Mouse (Mus musculus) ES-E14 (cell line): ENCODE data around the gene Ubtf. TPM values are rescaled to one million over a fixed set of nuclear protein-coding genes. Genes with fewer than 3 reads are reported as not detected.

Experiments
- DNase-seq: peaks from one replicate; pipeline ENCODE4 v3.0.0-alpha.2; 2013; ENCODE audit warnings: low read depth, low spot score
- H3K27ac ChIP-seq: 2 replicates; pipeline ENCODE4 v1.5.1; 2012; ENCODE audit warnings: low read depth, mild to moderate bottlenecking, low read length, moderate library complexity, mixed read lengths; ENCODE audit not compliant: poor library complexity, insufficient read depth, severe bottlenecking
- H3K36me3 ChIP-seq: 2 replicates; pipeline ENCODE4 v1.6.1; 2012; ENCODE audit warnings: mild to moderate bottlenecking, low read length, moderate library complexity, mixed read lengths; ENCODE audit not compliant: control insufficient read depth, poor library complexity, insufficient read depth, severe bottlenecking
- H3K4me1 ChIP-seq, 2 experiments: fragments of 150-350 bp in 1 of 2; sonication (generic) in 1 of 2; 2 replicates each; pipeline ENCODE4 v1.6.1; 2012; ENCODE audit warnings: low read length in 2 of 2, mild to moderate bottlenecking in 1 of 2, mixed read lengths in 1 of 2; ENCODE audit not compliant: control insufficient read depth in 2 of 2, insufficient read depth in 2 of 2, poor library complexity in 1 of 2
- H3K4me3 ChIP-seq, 2 experiments: fragments of 150-350 bp in 1 of 2; sonication (generic) in 1 of 2; 2 replicates each; pipeline ENCODE4 v1.5.1; 2012; ENCODE audit warnings: low read length in 2 of 2, low read depth in 1 of 2, mild to moderate bottlenecking in 1 of 2, mixed read lengths in 1 of 2; ENCODE audit not compliant: insufficient read depth in 1 of 2, poor library complexity in 1 of 2, severe bottlenecking in 1 of 2
- H3K9ac ChIP-seq: 2 replicates; pipeline ENCODE4 v1.6.1; 2012; ENCODE audit warnings: low read depth, mild to moderate bottlenecking, low read length, mixed read lengths; ENCODE audit not compliant: poor library complexity, insufficient read depth, severe bottlenecking
- H3K9me3 ChIP-seq: fragments of 150-350 bp; sonication (generic); 2 replicates; pipeline ENCODE4 v1.6.1; 2012; ENCODE audit warnings: low read depth, mild to moderate bottlenecking, low read length; ENCODE audit not compliant: control insufficient read depth, insufficient read depth
- CHD2 ChIP-seq: IDR thresholded peaks from 2 replicates; pipeline ENCODE4 v1.6.1; 2014; ENCODE audit warnings: mild to moderate bottlenecking, low read depth, low read length, inconsistent platforms
- HCFC1 ChIP-seq: IDR thresholded peaks from 2 replicates; pipeline ENCODE4 v1.6.1; 2012; ENCODE audit warnings: low read length, inconsistent platforms, borderline replicate concordance; ENCODE audit not compliant: insufficient read depth
- MAFK ChIP-seq: IDR thresholded peaks from 2 replicates; pipeline ENCODE4 v1.6.1; 2014; ENCODE audit warnings: mild to moderate bottlenecking, low read depth, low read length, inconsistent platforms; ENCODE audit not compliant: insufficient read depth
- ZC3H11A ChIP-seq: IDR thresholded peaks from 2 replicates; pipeline ENCODE4 v1.6.1; 2012; ENCODE audit warnings: low read depth, mild to moderate bottlenecking, inconsistent platforms, low read length, borderline replicate concordance
- ZNF384 ChIP-seq: IDR thresholded peaks from 2 replicates; pipeline ENCODE4 v1.6.1; 2012; ENCODE audit warnings: low read depth, low read length, inconsistent platforms
- in situ Hi-C, 2 experiments: fragments of 600-800 bp; cut with MboI; formaldehyde crosslinking; loops; one replicate each; pipeline ENCODE4 v1.15.1; 2025; ENCODE audit warnings: low sequenced_read_pairs in 2 of 2, inconsistent platforms in 1 of 2; ENCODE audit not compliant: unreplicated experiment in 2 of 2
- total RNA-seq: library from RNA; depleted of rRNA; stranded (reverse); fragments of 300-350 nt; gene quantifications from 2 replicates; pipeline ENCODE4 v1.2.3, GENCODE M21; 2012

Ubtf gene
- total RNA-seq, 1 experiment = 138 TPM

DNA sequence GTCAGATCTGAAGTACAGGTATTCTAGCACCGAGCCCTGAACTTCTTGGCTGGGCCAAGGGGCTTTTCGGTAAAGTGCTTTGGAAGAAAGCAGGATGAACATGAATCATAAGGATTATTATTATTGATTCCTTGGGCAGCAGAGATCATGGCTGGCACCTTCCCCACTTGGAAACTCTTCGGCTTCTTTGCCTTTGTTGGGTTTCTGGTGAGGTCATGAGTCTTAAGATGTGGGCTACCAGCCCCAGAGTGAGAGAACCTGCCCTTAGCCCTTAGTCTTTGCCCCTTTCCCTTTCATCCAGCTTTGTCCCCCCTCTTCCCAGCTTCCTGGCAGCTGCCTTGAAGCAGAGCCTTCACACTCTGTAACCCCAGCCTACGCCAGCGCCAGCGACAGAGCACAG lies 2.4 kb upstream of the Ubtf start:
- Histone ChIP-seq H3K4me1 (peaks cover 1 to 12% of the 10 kb centered on the region in 2 experiments; a peak in 3 of 4 replicates), H3K9me3 (no peaks in the 10 kb centered on the region), H3K9ac (no peak overlapping the region), H3K27ac (no peak overlapping the region), H3K4me3 (no peak overlapping the region), H3K36me3 (no peaks in the 10 kb centered on the region)
- TF ChIP-seq HCFC1 (no peak), ZC3H11A (no peak), CHD2 (no peak), ZNF384 (no peak), MAFK (no peak)
- in situ Hi-C loops = loop anchor here in 1 of 2 experiments (10.0 kb wide), 1 partner anchor 113 kb away; the partner anchor contains the start of gene Grn
- no peak for DNase-seq

DNA sequence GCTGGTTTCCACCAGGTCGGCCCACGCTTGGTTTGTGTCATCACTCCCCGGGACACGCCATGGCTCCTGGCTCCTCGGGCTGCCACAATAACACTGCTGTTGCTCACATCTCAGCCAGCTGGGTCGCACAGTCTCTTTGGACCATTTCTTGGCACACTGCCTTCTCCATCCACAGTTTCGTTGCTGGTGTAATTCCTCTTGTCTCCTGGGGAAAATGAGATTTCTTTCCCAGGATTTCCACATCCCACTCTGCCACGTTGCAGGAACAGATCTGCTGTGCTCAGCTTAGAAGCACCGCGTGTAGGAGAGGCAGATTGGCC lies 1.1 kb upstream of the Ubtf start:
- Histone ChIP-seq H3K9me3 (no peaks in the 10 kb centered on the region), H3K36me3 (peaks cover under 1% of the 10 kb centered on the region; the same call in 1 of the 2 replicates), H3K4me1 (peaks cover 1 to 12% of the 10 kb centered on the region in 2 experiments; a peak in 3 of 4 replicates), H3K4me3 (peak overlapping the region; percentile 76 to 91), H3K9ac (peak overlapping the region; percentile 18), H3K27ac (no peak overlapping the region)
- no peak for TF ChIP-seq CHD2
- no peak for TF ChIP-seq ZNF384
- no peak for TF ChIP-seq MAFK
- no peak for TF ChIP-seq ZC3H11A
- TF ChIP-seq HCFC1 = no peak
- in situ Hi-C loops = loop anchor here in 1 of 2 experiments (10.0 kb wide), 1 partner anchor 114 kb away; the partner anchor contains the start of gene Grn
- no peak for DNase-seq

DNA sequence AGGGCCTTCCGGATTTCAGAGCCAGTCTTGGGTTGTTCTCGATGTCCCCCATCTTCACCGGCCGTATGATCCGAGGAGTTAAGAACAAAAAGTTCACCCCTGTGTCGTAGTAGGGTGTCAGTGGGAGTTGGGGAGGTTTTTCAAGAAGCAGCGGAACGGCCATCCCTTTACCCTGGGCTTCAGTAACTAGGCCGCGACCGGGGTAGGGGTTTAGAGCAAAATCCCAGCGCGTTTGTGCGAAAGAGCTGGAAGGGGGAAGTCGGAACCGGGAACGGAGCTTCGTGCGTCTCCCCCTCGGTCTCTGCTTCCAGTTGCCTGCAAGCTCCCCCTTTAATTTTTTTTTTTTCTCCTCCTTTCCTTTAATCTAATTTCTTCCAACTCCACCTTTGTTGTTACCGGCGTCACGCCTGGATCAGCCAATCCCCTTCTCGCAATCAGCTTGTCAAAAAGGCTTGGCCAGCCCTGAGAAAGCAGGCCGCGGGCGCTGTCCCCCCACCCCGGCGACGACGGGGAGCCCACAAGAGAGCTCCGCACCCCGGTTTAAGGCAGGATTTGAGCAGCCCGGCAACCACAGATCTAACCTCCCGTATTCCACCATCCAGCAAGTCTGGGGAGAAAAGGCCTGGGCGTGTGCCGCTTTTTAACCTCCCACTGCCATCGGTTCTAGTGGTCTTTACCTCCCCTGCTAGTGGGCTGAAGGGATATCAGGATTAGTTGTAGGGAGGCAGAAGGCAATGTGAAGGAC lies 571 bp upstream of the Ubtf start:
- in situ Hi-C loops = loop anchor here in 1 of 2 experiments (10.0 kb wide), 1 partner anchor 115 kb away; the partner anchor contains the start of gene Grn
- peak overlapping the region; percentile 97; the same call in 1 of the 2 replicates for H3K27ac ChIP-seq
- TF ChIP-seq ZC3H11A = no peak
- peak; percentile 82; the same call in 1 of the 2 replicates for TF ChIP-seq ZNF384
- TF ChIP-seq HCFC1 = no peak
- no peaks in the 10 kb centered on the region for H3K9me3 ChIP-seq
- H3K9ac ChIP-seq = peak overlapping the region; percentile 99
- peaks cover 1 to 15% of the 10 kb centered on the region in 2 experiments; a peak in 3 of 4 replicates for H3K4me1 ChIP-seq
- peak overlapping the region; percentile 76 to 91 for H3K4me3 ChIP-seq
- peaks cover 6% of the 10 kb centered on the region for H3K36me3 ChIP-seq
- no peak for DNase-seq

- peak overlapping the region; percentile 97 for H3K27ac ChIP-seq
- peak overlapping the region; percentile 76 to 91 for H3K4me3 ChIP-seq
- H3K9ac ChIP-seq = peak overlapping the region; percentile 99
- H3K36me3 ChIP-seq = peaks cover 17% of the 10 kb centered on the region
- in situ Hi-C loops = no loop called here
- TF ChIP-seq ZNF384 (peak; percentile 86), CHD2 (no peak)
- H3K9me3 ChIP-seq = no peaks in the 10 kb centered on the region
- peaks cover 1 to 22% of the 10 kb centered on the region in 2 experiments; a peak in 3 of 4 replicates for H3K4me1 ChIP-seq
- no peak for DNase-seq
Observed at GRCm38 (mm10) chr11:102318576-102319409, 749 bp downstream of the Ubtf start.
